Mouse (Mus musculus): Measurements from ENCODE around the gene Ehd4. TPM values are rescaled to one million over a fixed set of nuclear protein-coding genes. Genes with fewer than 3 reads are reported as not detected.

The Ehd4 gene
- polyA plus RNA-seq, 1 experiment from 2014 or later: 17.4 TPM

GRCm38 (mm10) chr2:120150571-120150970 is 3.8 kb downstream of the Ehd4 start:
- Histone ChIP-seq H3K9me3 (ENCODE audit: control insufficient read depth, low read length) (no peaks in the 10 kb centered on the region), H3K27ac (ENCODE audit: low read depth, low read length) (no peak overlapping the region), H3K4me2 (ENCODE audit: low read depth) (no peak overlapping the region), H3K9ac (ENCODE audit: low read length) (no peak overlapping the region), H3K4me3 (ENCODE audit: low read depth, low read length) (no peak overlapping the region), H3K36me3 (ENCODE audit: control insufficient read depth, insufficient read depth, low read length) (no peaks in the 10 kb centered on the region), H3K4me1 (ENCODE audit: control insufficient read depth, insufficient read depth, low read length) (peaks cover 4% of the 10 kb centered on the region; the same call in 1 of the 2 replicates), H3K27me3 (ENCODE audit: control insufficient read depth, insufficient read depth, low read length) (no peaks in the 10 kb centered on the region)
- 76% methylated on average over 3 of the region's 3 CpGs for WGBS
- DNase-seq (ENCODE audit: low spot score): no peak
- ATAC-seq (ENCODE audit: insufficient read depth, low FRiP score, low TSS enrichment): no peak

GRCm38 (mm10) chr2:120149634-120150033 is 4.8 kb downstream of the Ehd4 start:
- H3K27ac ChIP-seq (ENCODE audit: low read depth, low read length): no peak overlapping the region
- H3K4me2 ChIP-seq (ENCODE audit: low read depth): no peak overlapping the region
- no peaks in the 10 kb centered on the region for H3K27me3 ChIP-seq (ENCODE audit: control insufficient read depth, insufficient read depth, low read length)
- no peaks in the 10 kb centered on the region for H3K36me3 ChIP-seq (ENCODE audit: control insufficient read depth, insufficient read depth, low read length)
- H3K4me1 ChIP-seq (ENCODE audit: control insufficient read depth, insufficient read depth, low read length): peaks cover 4% of the 10 kb centered on the region; the same call in 1 of the 2 replicates
- ATAC-seq (ENCODE audit: insufficient read depth, low FRiP score, low TSS enrichment) (no peak), DNase-seq (ENCODE audit: low spot score) (no peak)
- no peaks in the 10 kb centered on the region for H3K9me3 ChIP-seq (ENCODE audit: control insufficient read depth, low read length)
- WGBS: 90% methylated on average over 7 of the region's 7 CpGs
- H3K4me3 ChIP-seq (ENCODE audit: low read depth, low read length): no peak overlapping the region
- no peak overlapping the region for H3K9ac ChIP-seq (ENCODE audit: low read length)

GRCm38 (mm10) chr2:120147999-120148398 is 6.4 kb downstream of the Ehd4 start:
- H3K27ac ChIP-seq (ENCODE audit: low read depth, low read length): no peak overlapping the region
- no peak for ATAC-seq (ENCODE audit: insufficient read depth, low FRiP score, low TSS enrichment)
- H3K4me2 ChIP-seq (ENCODE audit: low read depth): no peak overlapping the region
- H3K9ac ChIP-seq (ENCODE audit: low read length): no peak overlapping the region
- no peaks in the 10 kb centered on the region for H3K4me1 ChIP-seq (ENCODE audit: control insufficient read depth, insufficient read depth, low read length)
- H3K9me3 ChIP-seq (ENCODE audit: control insufficient read depth, low read length): no peaks in the 10 kb centered on the region
- DNase-seq (ENCODE audit: low spot score): no peak
- H3K36me3 ChIP-seq (ENCODE audit: control insufficient read depth, insufficient read depth, low read length): no peaks in the 10 kb centered on the region
- 90% methylated on average over 3 of the region's 3 CpGs for WGBS
- H3K27me3 ChIP-seq (ENCODE audit: control insufficient read depth, insufficient read depth, low read length): no peaks in the 10 kb centered on the region
- H3K4me3 ChIP-seq (ENCODE audit: low read depth, low read length): no peak overlapping the region

GRCm38 (mm10) chr2:120147364-120147763 is 7.0 kb downstream of the Ehd4 start:
- Histone ChIP-seq H3K4me1 (ENCODE audit: control insufficient read depth, insufficient read depth, low read length) (no peaks in the 10 kb centered on the region), H3K9ac (ENCODE audit: low read length) (no peak overlapping the region), H3K27me3 (ENCODE audit: control insufficient read depth, insufficient read depth, low read length) (no peaks in the 10 kb centered on the region), H3K9me3 (ENCODE audit: control insufficient read depth, low read length) (no peaks in the 10 kb centered on the region), H3K27ac (ENCODE audit: low read depth, low read length) (no peak overlapping the region), H3K36me3 (ENCODE audit: control insufficient read depth, insufficient read depth, low read length) (no peaks in the 10 kb centered on the region), H3K4me2 (ENCODE audit: low read depth) (no peak overlapping the region), H3K4me3 (ENCODE audit: low read depth, low read length) (no peak overlapping the region)
- ATAC-seq (ENCODE audit: insufficient read depth, low FRiP score, low TSS enrichment): no peak
- no peak for DNase-seq (ENCODE audit: low spot score)
- WGBS: 61% methylated on average over 2 of the region's 2 CpGs

- no peaks in the 10 kb centered on the region for H3K4me1 ChIP-seq (ENCODE audit: control insufficient read depth, insufficient read depth, low read length)
- H3K9me3 ChIP-seq (ENCODE audit: control insufficient read depth, low read length): no peaks in the 10 kb centered on the region
- DNase-seq (ENCODE audit: low spot score) (no peak), ATAC-seq (ENCODE audit: insufficient read depth, low FRiP score, low TSS enrichment) (no peak)
- H3K4me2 ChIP-seq (ENCODE audit: low read depth): no peak overlapping the region
- no peak overlapping the region for H3K27ac ChIP-seq (ENCODE audit: low read depth, low read length)
- H3K36me3 ChIP-seq (ENCODE audit: control insufficient read depth, insufficient read depth, low read length): no peaks in the 10 kb centered on the region
- WGBS: 83% methylated on average over 2 of the region's 2 CpGs
- H3K9ac ChIP-seq (ENCODE audit: low read length): no peak overlapping the region
- H3K27me3 ChIP-seq (ENCODE audit: control insufficient read depth, insufficient read depth, low read length): no peaks in the 10 kb centered on the region
- H3K4me3 ChIP-seq (ENCODE audit: low read depth, low read length): no peak overlapping the region
These were observed 7.9 kb downstream of the Ehd4 start for GRCm38 (mm10) chr2:120146543-120146942.

GRCm38 (mm10) chr2:120144390-120144789 is 10.0 kb downstream of the Ehd4 start:
- DNase-seq (ENCODE audit: low spot score) (no peak), ATAC-seq (ENCODE audit: insufficient read depth, low FRiP score, low TSS enrichment) (no peak)
- no peaks in the 10 kb centered on the region for H3K36me3 ChIP-seq (ENCODE audit: control insufficient read depth, insufficient read depth, low read length)
- H3K9ac ChIP-seq (ENCODE audit: low read length): no peak overlapping the region
- no peak overlapping the region for H3K27ac ChIP-seq (ENCODE audit: low read depth, low read length)
- H3K9me3 ChIP-seq (ENCODE audit: control insufficient read depth, low read length): no peaks in the 10 kb centered on the region
- no peak overlapping the region for H3K4me3 ChIP-seq (ENCODE audit: low read depth, low read length)
- no peak overlapping the region for H3K4me2 ChIP-seq (ENCODE audit: low read depth)
- H3K27me3 ChIP-seq (ENCODE audit: control insufficient read depth, insufficient read depth, low read length): no peaks in the 10 kb centered on the region
- H3K4me1 ChIP-seq (ENCODE audit: control insufficient read depth, insufficient read depth, low read length): no peaks in the 10 kb centered on the region
- 79% methylated on average over 4 of the region's 4 CpGs for WGBS

GRCm38 (mm10) chr2:120142336-120142735 is 12.1 kb downstream of the Ehd4 start:
- Histone ChIP-seq H3K9ac (ENCODE audit: low read length) (no peak overlapping the region), H3K4me1 (ENCODE audit: control insufficient read depth, insufficient read depth, low read length) (no peaks in the 10 kb centered on the region), H3K36me3 (ENCODE audit: control insufficient read depth, insufficient read depth, low read length) (no peaks in the 10 kb centered on the region), H3K9me3 (ENCODE audit: control insufficient read depth, low read length) (no peaks in the 10 kb centered on the region), H3K4me3 (ENCODE audit: low read depth, low read length) (no peak overlapping the region), H3K27ac (ENCODE audit: low read depth, low read length) (no peak overlapping the region), H3K27me3 (ENCODE audit: control insufficient read depth, insufficient read depth, low read length) (no peaks in the 10 kb centered on the region), H3K4me2 (ENCODE audit: low read depth) (no peak overlapping the region)
- no peak for DNase-seq (ENCODE audit: low spot score)
- WGBS: 88% methylated on average over 5 of the region's 5 CpGs
- no peak for ATAC-seq (ENCODE audit: insufficient read depth, low FRiP score, low TSS enrichment)

GRCm38 (mm10) chr2:120141671-120142070 is 12.7 kb downstream of the Ehd4 start:
- DNase-seq (ENCODE audit: low spot score): no peak
- no peaks in the 10 kb centered on the region for H3K9me3 ChIP-seq (ENCODE audit: control insufficient read depth, low read length)
- H3K4me3 ChIP-seq (ENCODE audit: low read depth, low read length): no peak overlapping the region
- H3K9ac ChIP-seq (ENCODE audit: low read length): no peak overlapping the region
- H3K27ac ChIP-seq (ENCODE audit: low read depth, low read length): no peak overlapping the region
- no peaks in the 10 kb centered on the region for H3K27me3 ChIP-seq (ENCODE audit: control insufficient read depth, insufficient read depth, low read length)
- H3K4me2 ChIP-seq (ENCODE audit: low read depth): no peak overlapping the region
- no peaks in the 10 kb centered on the region for H3K36me3 ChIP-seq (ENCODE audit: control insufficient read depth, insufficient read depth, low read length)
- no peaks in the 10 kb centered on the region for H3K4me1 ChIP-seq (ENCODE audit: control insufficient read depth, insufficient read depth, low read length)
- WGBS: 83% methylated on average over 1 of the region's 1 CpGs
- no peak for ATAC-seq (ENCODE audit: insufficient read depth, low FRiP score, low TSS enrichment)

GRCm38 (mm10) chr2:120140326-120140725 is 14.1 kb downstream of the Ehd4 start:
- Histone ChIP-seq H3K9me3 (ENCODE audit: control insufficient read depth, low read length) (no peaks in the 10 kb centered on the region), H3K27me3 (ENCODE audit: control insufficient read depth, insufficient read depth, low read length) (no peaks in the 10 kb centered on the region), H3K9ac (ENCODE audit: low read length) (no peak overlapping the region), H3K36me3 (ENCODE audit: control insufficient read depth, insufficient read depth, low read length) (no peaks in the 10 kb centered on the region), H3K4me3 (ENCODE audit: low read depth, low read length) (no peak overlapping the region), H3K4me1 (ENCODE audit: control insufficient read depth, insufficient read depth, low read length) (no peaks in the 10 kb centered on the region), H3K4me2 (ENCODE audit: low read depth) (no peak overlapping the region), H3K27ac (ENCODE audit: low read depth, low read length) (no peak overlapping the region)
- DNase-seq (ENCODE audit: low spot score) (no peak), ATAC-seq (ENCODE audit: insufficient read depth, low FRiP score, low TSS enrichment) (no peak)
- 88% methylated on average over 5 of the region's 5 CpGs for WGBS
